Mouse (Mus musculus) cerebellum, adult 8-10 months (tissue): ENCODE data around the gene Rapgef1.
A peak's percentile ranks its signal among the peaks of the same experiment; 100 is the strongest.
"Not testable (repeated sequence)": the region's sequence is repeated elsewhere in the genome, so short reads cannot be mapped to it uniquely, and the experiment has no call there.

ENCODE experiments used
- DNase-seq: peaks from one replicate; pipeline ENCODE4 v3.0.0; 2022

Gene Rapgef1

GRCm38 (mm10) chr2:29705493-29705892, 86.0 kb downstream of the Rapgef1 start:
- DNase-seq = peak; percentile 86

GRCm38 (mm10) chr2:29706726-29707620, 87.5 kb downstream of the Rapgef1 start:
- peak; percentile 66 for DNase-seq

- DNase-seq = no peak
These were observed 88.2 kb downstream of the Rapgef1 start for GRCm38 (mm10) chr2:29707731-29708130.

- not testable (repeated sequence) for DNase-seq
These were observed 88.7 kb downstream of the Rapgef1 start for GRCm38 (mm10) chr2:29708209-29708608.

- DNase-seq = no peak
These were observed 91.5 kb downstream of the Rapgef1 start for GRCm38 (mm10) chr2:29711038-29711437.

GRCm38 (mm10) chr2:29711877-29712276, 92.4 kb downstream of the Rapgef1 start:
- DNase-seq = no peak

- no peak for DNase-seq
These were observed 94.0 kb downstream of the Rapgef1 start for GRCm38 (mm10) chr2:29713501-29713900.

GRCm38 (mm10) chr2:29714127-29714526, 94.6 kb downstream of the Rapgef1 start:
- no peak for DNase-seq

GRCm38 (mm10) chr2:29716143-29716542, 96.6 kb downstream of the Rapgef1 start:
- DNase-seq = no peak

GRCm38 (mm10) chr2:29716691-29717090, 97.2 kb downstream of the Rapgef1 start:
- no peak for DNase-seq

- no peak for DNase-seq
These were observed 99.1 kb downstream of the Rapgef1 start for GRCm38 (mm10) chr2:29718581-29718980.

- no peak for DNase-seq
These were observed 103.6 kb downstream of the Rapgef1 start for GRCm38 (mm10) chr2:29723132-29723531.

- DNase-seq = no peak
These were observed 105.3 kb downstream of the Rapgef1 start for GRCm38 (mm10) chr2:29724664-29725365.

- no peak for DNase-seq
These were observed 110.0 kb downstream of the Rapgef1 start for GRCm38 (mm10) chr2:29729500-29729899.

GRCm38 (mm10) chr2:29731545-29731944, 112.0 kb downstream of the Rapgef1 start:
- DNase-seq = no peak

GRCm38 (mm10) chr2:29732559-29732958, 113.0 kb downstream of the Rapgef1 start:
- no peak for DNase-seq

GRCm38 (mm10) chr2:29733348-29733747, 113.8 kb downstream of the Rapgef1 start:
- no peak for DNase-seq

- DNase-seq = no peak
These were observed 116.2 kb downstream of the Rapgef1 start for GRCm38 (mm10) chr2:29735708-29736107.

- DNase-seq = no peak
These were observed 117.8 kb downstream of the Rapgef1 start for GRCm38 (mm10) chr2:29737209-29737925.

GRCm38 (mm10) chr2:29738799-29739198, 119.3 kb downstream of the Rapgef1 start:
- no peak for DNase-seq

GRCm38 (mm10) chr2:29739368-29739767, 119.8 kb downstream of the Rapgef1 start:
- DNase-seq = no peak

GRCm38 (mm10) chr2:29741207-29741606, 121.7 kb downstream of the Rapgef1 start:
- DNase-seq = no peak

GRCm38 (mm10) chr2:29744256-29744655, 124.7 kb downstream of the Rapgef1 start:
- DNase-seq = no peak
